Mouse (Mus musculus) forebrain, embryonic 15.5 days (tissue): ENCODE data around the gene Sf3b2. TPM values are rescaled to one million over a fixed set of nuclear protein-coding genes. Genes with fewer than 3 reads are reported as not detected.
"Not testable (repeated sequence)": the region's sequence is repeated elsewhere in the genome, so short reads cannot be mapped to it uniquely, and the experiment has no call there.

Source experiments
- ATAC-seq: fragments of 200-750 bp; cut with Nextera tagmentation; replicated peaks from 2 replicates; pipeline ENCODE4 v1.8.0; 2017; ENCODE audit warnings: mild to moderate bottlenecking, moderate TSS enrichment, moderate library complexity
- H3K27ac ChIP-seq: fragments of 300-500 bp; sonication (generic); replicated peaks from 2 replicates; pipeline ENCODE4 v1.5.1; 2015; ENCODE audit warnings: mild to moderate bottlenecking, inconsistent platforms
- H3K27me3 ChIP-seq: fragments of 300-500 bp; sonication (generic); 2 replicates; pipeline ENCODE4 v1.6.1; 2015; ENCODE audit warnings: inconsistent platforms
- H3K36me3 ChIP-seq: fragments of 300-500 bp; sonication (generic); 2 replicates; pipeline ENCODE4 v1.6.1; 2015; ENCODE audit warnings: mild to moderate bottlenecking, inconsistent platforms
- H3K4me1 ChIP-seq: fragments of 300-500 bp; sonication (generic); 2 replicates; pipeline ENCODE4 v1.6.1; 2015; ENCODE audit warnings: inconsistent platforms
- H3K4me2 ChIP-seq: fragments of 300-500 bp; sonication (generic); replicated peaks from 2 replicates; pipeline ENCODE4 v1.6.1; 2015; ENCODE audit warnings: mild to moderate bottlenecking, inconsistent platforms
- H3K4me3 ChIP-seq: fragments of 300-500 bp; sonication (generic); 2 replicates; pipeline ENCODE4 v1.5.1; 2015; ENCODE audit warnings: mild to moderate bottlenecking, inconsistent platforms
- H3K9ac ChIP-seq: fragments of 300-500 bp; sonication (generic); replicated peaks from 2 replicates; pipeline ENCODE4 v1.6.1; 2015; ENCODE audit warnings: mild to moderate bottlenecking, inconsistent platforms
- H3K9me3 ChIP-seq: fragments of 300-500 bp; sonication (generic); 2 replicates; pipeline ENCODE4 v1.6.1; 2016; ENCODE audit warnings: inconsistent platforms
- WGBS: fragments of 180-500 bp; shearing (Covaris S2); methylation state at CpG from one replicate; pipeline ENCODE4 v1.1.7; 2015; ENCODE audit warnings: mixed read lengths; 5-methylcytosine and 5-hydroxymethylcytosine counted together
- polyA plus RNA-seq: library from polyadenylated mRNA; unstranded; fragments of >200 nt; fragmentation: Nextera tagmentation; extraction: Ambion mirVana; gene quantifications from 2 replicates; pipeline ENCODE4 v1.2.1, GENCODE M21; 2015

Gene Sf3b2
- polyA plus RNA-seq, 1 experiment from 2014 or later: 381 TPM

DNA sequence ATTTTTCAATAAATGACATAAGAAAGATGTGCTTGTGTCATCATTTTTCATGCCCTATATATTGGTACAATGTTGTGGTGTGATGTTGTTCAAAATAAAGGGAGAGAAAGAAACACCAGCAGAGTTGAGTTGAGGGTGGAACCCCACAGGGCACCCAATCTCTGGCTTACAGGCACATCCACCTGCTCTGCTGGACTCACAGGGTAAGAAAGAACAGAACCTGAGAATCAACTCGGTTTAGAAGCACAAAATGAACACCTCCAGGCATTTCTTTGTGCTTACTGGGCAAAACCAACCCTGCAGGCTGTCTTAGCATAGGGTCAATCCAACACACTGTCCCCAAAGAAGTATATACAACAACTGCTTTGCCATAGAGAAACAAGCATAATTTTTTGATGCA is 23.8 kb downstream of the Sf3b2 start:
- no peak overlapping the region; the same call in 1 of the 2 replicates for H3K9ac ChIP-seq
- 42% methylated on average over 1 of the region's 1 CpGs for WGBS

DNA sequence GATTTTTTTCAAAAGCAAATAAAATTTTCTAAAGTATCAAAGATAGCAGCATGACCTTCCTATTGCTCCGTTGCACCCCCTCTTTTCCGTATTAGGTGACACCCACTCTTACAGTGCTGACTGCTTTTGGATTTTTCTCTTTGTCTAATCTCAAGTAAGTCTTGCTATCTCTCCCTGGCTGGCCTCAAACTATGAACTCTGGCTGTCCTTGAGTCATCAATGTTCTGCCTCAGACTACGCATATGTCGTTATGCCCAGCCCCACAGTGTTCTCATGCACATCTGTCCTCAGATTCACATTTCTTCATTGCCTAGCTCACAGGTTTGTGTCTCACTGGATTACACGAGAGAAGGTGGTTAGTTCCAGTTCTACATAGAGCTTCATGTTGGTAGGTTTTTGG is 25.9 kb downstream of the Sf3b2 start:
- Histone ChIP-seq H3K27ac (no peak overlapping the region), H3K4me1 (peaks cover 36% of the 10 kb centered on the region), H3K9ac (no peak overlapping the region), H3K27me3 (no peaks in the 10 kb centered on the region), H3K36me3 (peaks cover 6% of the 10 kb centered on the region), H3K9me3 (no peaks in the 10 kb centered on the region), H3K4me3 (no peak overlapping the region), H3K4me2 (no peak overlapping the region)
- ATAC-seq: no peak
- WGBS: 87% methylated on average over 5 of the region's 5 CpGs

More for the DNA sequence above, 23.8 kb downstream of the Sf3b2 start:
- Histone ChIP-seq H3K4me2 (peak overlapping the region; percentile 77), H3K4me1 (peaks cover 36% of the 10 kb centered on the region), H3K4me3 (peak overlapping the region; percentile 62), H3K9me3 (no peaks in the 10 kb centered on the region), H3K36me3 (peaks cover 20% of the 10 kb centered on the region), H3K27me3 (no peaks in the 10 kb centered on the region), H3K27ac (no peak overlapping the region)
- ATAC-seq: no peak

- Histone ChIP-seq H3K9ac (no peak overlapping the region), H3K4me1 (peaks cover 34% of the 10 kb centered on the region), H3K4me3 (no peak overlapping the region), H3K9me3 (no peaks in the 10 kb centered on the region), H3K36me3 (peaks cover under 1% of the 10 kb centered on the region), H3K27ac (no peak overlapping the region), H3K4me2 (no peak overlapping the region), H3K27me3 (no peaks in the 10 kb centered on the region)
- no peak for ATAC-seq
- WGBS: 92% methylated on average over 3 of the region's 3 CpGs
These were observed 26.4 kb downstream of the Sf3b2 start for GRCm38 (mm10) chr19:5268875-5269274.

DNA sequence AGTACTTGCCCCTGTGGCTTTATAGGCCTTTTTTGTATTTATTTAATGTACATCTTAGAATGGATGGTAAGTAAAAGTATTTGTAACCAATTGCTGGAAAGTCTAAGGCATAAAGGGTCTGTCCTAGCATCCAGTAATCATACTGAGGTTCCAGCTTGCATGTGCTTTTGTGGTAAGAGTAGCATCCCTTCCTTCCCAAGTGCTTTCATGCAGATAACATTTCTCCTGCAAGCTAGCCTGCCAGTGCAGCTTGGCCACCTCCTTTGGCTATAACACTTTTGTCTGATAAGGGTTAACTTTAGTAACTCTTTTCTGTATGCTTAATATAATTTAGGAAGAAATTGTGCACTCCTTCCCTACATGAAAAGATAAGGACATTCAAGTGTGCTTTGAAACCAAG is 27.2 kb downstream of the Sf3b2 start:
- no peak for ATAC-seq
- Histone ChIP-seq H3K9ac (no peak overlapping the region), H3K27me3 (no peaks in the 10 kb centered on the region), H3K27ac (no peak overlapping the region), H3K4me1 (peaks cover 26% of the 10 kb centered on the region), H3K4me2 (no peak overlapping the region), H3K4me3 (no peak overlapping the region), H3K36me3 (no peaks in the 10 kb centered on the region), H3K9me3 (no peaks in the 10 kb centered on the region)

GRCm38 (mm10) chr19:5267015-5267414 is 28.2 kb downstream of the Sf3b2 start:
- 98% methylated on average over 5 of the region's 5 CpGs for WGBS

DNA sequence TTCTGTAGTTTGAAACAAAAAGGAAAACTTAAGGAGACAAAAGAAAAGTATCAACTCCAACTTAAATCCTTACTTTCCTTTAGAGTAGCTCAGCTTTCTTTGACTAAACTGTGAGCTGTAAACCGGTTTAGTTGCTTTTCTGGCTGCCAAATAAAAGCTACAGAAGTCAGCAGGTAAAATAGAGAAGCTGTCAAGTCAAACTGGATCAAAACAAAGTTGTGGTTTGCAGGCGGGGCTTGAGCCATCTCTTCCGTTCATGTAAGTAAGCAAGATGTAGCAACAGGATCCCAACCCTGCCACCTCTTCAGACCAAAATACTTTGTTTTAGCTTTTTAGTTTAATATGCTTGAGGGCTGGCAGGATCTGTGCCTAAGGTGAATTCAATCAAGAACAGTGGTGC is 38.1 kb downstream of the Sf3b2 start:
- H3K9me3 ChIP-seq: no peaks in the 10 kb centered on the region
- WGBS: 57% methylated on average over 3 of the region's 3 CpGs
- H3K36me3 ChIP-seq: no peaks in the 10 kb centered on the region
- H3K9ac ChIP-seq: no peak overlapping the region
- no peak overlapping the region for H3K4me3 ChIP-seq
- no peak overlapping the region for H3K27ac ChIP-seq
- H3K4me1 ChIP-seq: no peaks in the 10 kb centered on the region
- H3K27me3 ChIP-seq: no peaks in the 10 kb centered on the region
- H3K4me2 ChIP-seq: no peak overlapping the region
- ATAC-seq: no peak

More at GRCm38 (mm10) chr19:5267015-5267414, 28.2 kb downstream of the Sf3b2 start:
- Histone ChIP-seq H3K4me1 (peaks cover 23% of the 10 kb centered on the region), H3K4me3 (no peak overlapping the region), H3K4me2 (no peak overlapping the region), H3K27me3 (no peaks in the 10 kb centered on the region), H3K9me3 (no peaks in the 10 kb centered on the region), H3K9ac (no peak overlapping the region), H3K36me3 (no peaks in the 10 kb centered on the region), H3K27ac (no peak overlapping the region)
- ATAC-seq: no peak

- H3K9me3 ChIP-seq, H3K27ac ChIP-seq, H3K27me3 ChIP-seq, H3K9ac ChIP-seq, ATAC-seq, H3K4me1 ChIP-seq, H3K36me3 ChIP-seq, H3K4me3 ChIP-seq, H3K4me2 ChIP-seq: not testable (repeated sequence)
- 100% methylated on average over 1 of the region's 1 CpGs for WGBS
These were observed 58.3 kb downstream of the Sf3b2 start for GRCm38 (mm10) chr19:5236981-5237380.

GRCm38 (mm10) chr19:5232696-5233095 is 62.6 kb downstream of the Sf3b2 start:
- Histone ChIP-seq H3K27me3 (no peaks in the 10 kb centered on the region), H3K27ac (no peak overlapping the region), H3K4me3 (no peak overlapping the region), H3K9me3 (no peaks in the 10 kb centered on the region), H3K9ac (no peak overlapping the region), H3K4me1 (no peaks in the 10 kb centered on the region), H3K4me2 (no peak overlapping the region), H3K36me3 (no peaks in the 10 kb centered on the region)
- no peak for ATAC-seq
- WGBS: 90% methylated on average over 4 of the region's 4 CpGs

GRCm38 (mm10) chr19:5230110-5230509 is 65.1 kb downstream of the Sf3b2 start:
- 82% methylated on average over 2 of the region's 2 CpGs for WGBS
- H3K4me2 ChIP-seq: no peak overlapping the region
- no peak for ATAC-seq
- no peaks in the 10 kb centered on the region for H3K36me3 ChIP-seq
- no peaks in the 10 kb centered on the region for H3K27me3 ChIP-seq
- no peak overlapping the region for H3K9ac ChIP-seq
- H3K9me3 ChIP-seq: no peaks in the 10 kb centered on the region
- no peak overlapping the region for H3K4me3 ChIP-seq
- no peak overlapping the region for H3K27ac ChIP-seq
- no peaks in the 10 kb centered on the region for H3K4me1 ChIP-seq

GRCm38 (mm10) chr19:5224624-5225023 is 70.6 kb downstream of the Sf3b2 start:
- Histone ChIP-seq H3K27ac (no peak overlapping the region), H3K27me3 (no peaks in the 10 kb centered on the region), H3K4me1 (no peaks in the 10 kb centered on the region), H3K4me2 (no peak overlapping the region), H3K4me3 (no peak overlapping the region), H3K9ac (no peak overlapping the region), H3K36me3 (no peaks in the 10 kb centered on the region), H3K9me3 (no peaks in the 10 kb centered on the region)
- 41% methylated on average over 2 of the region's 2 CpGs for WGBS
- ATAC-seq: no peak

DNA sequence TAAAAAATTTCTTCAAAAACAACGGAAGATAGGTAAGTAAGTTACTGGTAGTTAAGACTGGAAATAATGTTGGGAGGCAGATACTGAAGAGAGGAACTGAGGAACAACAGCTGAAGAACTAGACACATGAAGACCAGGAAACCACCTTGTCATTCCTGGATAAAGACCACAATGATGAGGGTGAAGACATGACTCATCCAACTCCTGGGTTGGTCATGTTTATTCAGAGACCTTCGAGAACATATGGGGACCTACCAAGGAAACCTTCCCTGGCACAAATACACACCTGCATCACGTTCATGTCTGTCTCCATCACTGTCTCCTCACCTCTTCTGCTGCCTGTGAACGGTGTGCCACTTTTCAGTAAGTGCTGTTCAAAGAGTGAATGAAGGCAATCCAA is 71.2 kb downstream of the Sf3b2 start:
- Histone ChIP-seq H3K4me3 (no peak overlapping the region), H3K9ac (no peak overlapping the region), H3K9me3 (no peaks in the 10 kb centered on the region), H3K36me3 (no peaks in the 10 kb centered on the region), H3K4me1 (no peaks in the 10 kb centered on the region), H3K4me2 (no peak overlapping the region), H3K27ac (no peak overlapping the region), H3K27me3 (no peaks in the 10 kb centered on the region)
- WGBS: 89% methylated on average over 4 of the region's 4 CpGs
- no peak for ATAC-seq
